Comparison of ENCODE assay signal across 20 mouse cellular contexts in the genomic region with DNA sequence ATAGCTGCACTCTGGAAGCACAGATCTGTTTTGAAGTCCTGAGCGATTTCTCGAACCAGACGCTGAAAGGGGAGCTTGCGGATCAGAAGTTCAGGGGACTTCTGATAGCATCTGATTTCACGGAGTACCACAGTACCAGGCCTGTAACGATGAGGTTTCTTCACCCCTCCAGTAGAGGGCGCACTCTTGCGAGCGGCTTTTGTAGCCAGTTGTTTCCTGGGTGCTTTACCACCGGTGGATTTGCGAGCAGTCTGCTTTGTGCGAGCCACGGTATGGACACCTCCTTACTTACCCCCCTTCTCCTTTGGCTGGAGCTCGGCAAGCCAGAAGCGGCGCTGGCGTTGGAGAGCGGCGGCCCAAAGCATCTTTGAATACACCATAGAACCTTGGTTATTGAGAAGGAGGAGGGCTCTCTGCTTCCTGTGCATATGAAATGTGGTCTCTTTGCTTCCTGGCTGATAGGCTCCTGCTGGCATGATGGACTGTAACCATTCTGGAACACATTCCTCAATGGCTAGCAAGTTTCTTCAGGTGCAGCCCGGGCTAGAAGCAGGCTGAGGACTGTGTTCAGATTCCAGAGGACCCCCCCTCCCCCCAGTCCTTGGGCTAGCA. TPM values are rescaled to one million over a fixed set of nuclear protein-coding genes. Genes with fewer than 3 reads are reported as not detected.
DNase-seq lines count a peak whose midpoint lies in the region; ATAC-seq and TF ChIP-seq lines count a peak whose summit lies in the region.
"Had no signal": no experiment of that assay in that cellular context is flagged by ENCODE, and none has a peak within 500 bp of the region (broad histone marks: within the 10 kb centered on the region; RNA-seq: fewer than 3 reads in every experiment).

No protein-coding gene starts in this region.

- H3K36me3 ChIP-seq in hindbrain, postnatal 0 days (ENCODE audit: insufficient read depth, low read length): no peaks in the 10 kb centered on the region
- H3K36me3 ChIP-seq in hindbrain, embryonic 12.5 days: no peaks in the 10 kb centered on the region
- no peaks in the 10 kb centered on the region for H3K36me3 ChIP-seq in testis, adult 2 months (ENCODE audit: control insufficient read depth, insufficient read depth, low read length)
- H3K36me3 ChIP-seq: embryonic facial prominence, embryonic 10.5 days; kidney, embryonic 15.5 days; neural tube, embryonic 12.5 days had no signal

- H3K27me3 ChIP-seq in hindbrain, postnatal 0 days (ENCODE audit: insufficient read depth, low read length): no peaks in the 10 kb centered on the region
- H3K27me3 ChIP-seq in hindbrain, embryonic 12.5 days: no peaks in the 10 kb centered on the region
- H3K27me3 ChIP-seq in testis, adult 2 months (ENCODE audit: control insufficient read depth, insufficient read depth, low read length): no peaks in the 10 kb centered on the region
- H3K27me3 ChIP-seq: kidney, embryonic 15.5 days; neural tube, embryonic 12.5 days had no signal

- TF ChIP-seq POLR2A in testis, adult 2 months (IDR thresholded peaks at IDR 0.05; ENCODE audit: control insufficient read depth, low read depth, low read length): no peak

- no peak overlapping the region for H3K9ac ChIP-seq in hindbrain, postnatal 0 days (replicated peaks; ENCODE audit: low read length)
- H3K9ac ChIP-seq in hindbrain, embryonic 12.5 days: no peak overlapping the region
- H3K9ac ChIP-seq: kidney, embryonic 15.5 days; neural tube, embryonic 12.5 days had no signal

- ATAC-seq in hindbrain, postnatal 0 days: no peak
- no peak for ATAC-seq in hindbrain, embryonic 12.5 days (ENCODE audit: low FRiP score)
- ATAC-seq in hematopoietic stem cell, adult 5-6 weeks (replicated peaks in 1 of 2; ENCODE audit: insufficient read depth in 1 of 2, low FRiP score in 2 of 2, low TSS enrichment in 1 of 2, low read depth in 1 of 2, poor library complexity in 2 of 2, severe bottlenecking in 2 of 2): peak; percentile 48 to 57; a peak in 2 of 4 replicates

- WGBS in hindbrain, postnatal 0 days: 89% methylated on average over 20 of the region's 20 CpGs
- WGBS in hindbrain, embryonic 12.5 days: 88% methylated on average over 20 of the region's 20 CpGs

- DNase-seq in hindbrain, postnatal 0 days (ENCODE audit: low spot score): no peak
- DNase-seq in testis, postnatal 10 days (ENCODE audit: low spot score): no peak
- DNase-seq in spleen, adult 18-20 months: no peak
- DNase-seq in adrenal gland, postnatal 25 days: no peak
- DNase-seq in cerebellum, adult 11-12 months: no peak
- DNase-seq: adrenal gland, postnatal 10 days; B cell, adult 2 months; cerebellum, postnatal 25 days; gastrocnemius, postnatal 25 days; heart, postnatal 36 days; lung, adult 18-20 months; right cerebral cortex, postnatal 25 days; thymus, postnatal 25 days had no signal

- H3K4me3 ChIP-seq in hindbrain, postnatal 0 days (ENCODE audit: low read length): no peak overlapping the region
- H3K4me3 ChIP-seq in hindbrain, embryonic 12.5 days: no peak overlapping the region
- H3K4me3 ChIP-seq in testis, adult 2 months (ENCODE audit: control insufficient read depth, low read depth, low read length): no peak overlapping the region
- H3K4me3 ChIP-seq: embryonic facial prominence, embryonic 10.5 days; kidney, embryonic 15.5 days; neural tube, embryonic 12.5 days had no signal

- H3K9me3 ChIP-seq in hindbrain, postnatal 0 days (ENCODE audit: low read length): no peaks in the 10 kb centered on the region
- H3K9me3 ChIP-seq in hindbrain, embryonic 12.5 days (replicated peaks): no peaks in the 10 kb centered on the region
- H3K9me3 ChIP-seq: embryonic facial prominence, embryonic 10.5 days; kidney, embryonic 15.5 days; neural tube, embryonic 12.5 days had no signal

- no peak overlapping the region for H3K4me2 ChIP-seq in hindbrain, postnatal 0 days (ENCODE audit: low read depth, low read length)
- no peak overlapping the region for H3K4me2 ChIP-seq in hindbrain, embryonic 12.5 days (replicated peaks)
- H3K4me2 ChIP-seq: heart, embryonic 11.5 days; kidney, embryonic 15.5 days; neural tube, embryonic 12.5 days had no signal

- peak; percentile 14; the same call in 1 of the 2 replicates for TF ChIP-seq CTCF in hindbrain, postnatal 0 days (IDR thresholded peaks at IDR 0.05; ENCODE audit: low read depth)
- TF ChIP-seq CTCF in testis, adult 2 months (IDR thresholded peaks at IDR 0.05; ENCODE audit: control insufficient read depth, insufficient read depth, insufficient replicate concordance, low read depth, low read length): peak; percentile 54; the same call in 1 of the 2 replicates

- peaks cover 2% of the 10 kb centered on the region; the same call in 1 of the 2 replicates for H3K4me1 ChIP-seq in hindbrain, postnatal 0 days (ENCODE audit: insufficient read depth, low read length)
- H3K4me1 ChIP-seq in hindbrain, embryonic 12.5 days: peaks cover 8% of the 10 kb centered on the region
- H3K4me1 ChIP-seq in testis, adult 2 months (ENCODE audit: control insufficient read depth, insufficient read depth, low read length): peaks cover 10% of the 10 kb centered on the region

- H3K27ac ChIP-seq in hindbrain, postnatal 0 days: no peak overlapping the region
- H3K27ac ChIP-seq in hindbrain, embryonic 12.5 days: no peak overlapping the region
- no peak overlapping the region for H3K27ac ChIP-seq in testis, adult 2 months (ENCODE audit: control insufficient read depth, insufficient read depth, low read depth, low read length)
- H3K27ac ChIP-seq: embryonic facial prominence, embryonic 10.5 days; kidney, embryonic 15.5 days; neural tube, embryonic 12.5 days had no signal

RNA-seq across cellular contexts. Expression of a gene that starts 4.2 kb away (rescaled TPM):
- total RNA-seq in hindbrain, postnatal 0 days (2014; rRNA removed): 10.5 and 12.5 TPM in 2 replicates
- polyA plus RNA-seq in hindbrain, postnatal 0 days (2015; fragmentation: Nextera tagmentation; extraction: Ambion mirVana): 4.5 and 5.5 TPM in 2 replicates
- polyA plus RNA-seq in hindbrain, embryonic 12.5 days (2016; fragmentation: Nextera tagmentation; extraction: Ambion mirVana): 35.6 and 37.3 TPM in 2 replicates
- polyA plus RNA-seq in testis, adult 2 months (2012; rRNA removed): 7.2 TPM in 2 replicates
- 7.1 and 8.6 TPM in 2 replicates for total RNA-seq in hematopoietic stem cell, adult 5-6 weeks (2017)
- total RNA-seq in adrenal gland, postnatal 25 days (2021): 11.2 and 14.1 TPM in 2 replicates

RNA-seq across cellular contexts. Expression of a gene that starts 8.0 kb away (rescaled TPM):
- 0.68 and 2.5 TPM in 2 replicates for total RNA-seq in hindbrain, postnatal 0 days (2014; rRNA removed)
- 2.5 and 2.9 TPM in 2 replicates for polyA plus RNA-seq in hindbrain, postnatal 0 days (2015; fragmentation: Nextera tagmentation; extraction: Ambion mirVana)
- polyA plus RNA-seq in hindbrain, embryonic 12.5 days (2016; fragmentation: Nextera tagmentation; extraction: Ambion mirVana): 1.1 and 2.0 TPM in 2 replicates
- polyA plus RNA-seq in testis, adult 2 months (2012; rRNA removed): 0.53 and 0.93 TPM in 2 replicates
- total RNA-seq in hematopoietic stem cell, adult 5-6 weeks (2017): 20.8 and 62.5 TPM in 2 replicates
- not detected in 2 replicates for total RNA-seq in adrenal gland, postnatal 25 days (2021)

RNA-seq across cellular contexts. Expression of a gene that starts 38.4 kb away (rescaled TPM):
- 790 and 802 TPM in 2 replicates for total RNA-seq in hindbrain, postnatal 0 days (2014; rRNA removed)
- polyA plus RNA-seq in hindbrain, postnatal 0 days (2015; fragmentation: Nextera tagmentation; extraction: Ambion mirVana): 1,119 and 1,169 TPM in 2 replicates
- polyA plus RNA-seq in hindbrain, embryonic 12.5 days (2016; fragmentation: Nextera tagmentation; extraction: Ambion mirVana): 1,424 and 1,629 TPM in 2 replicates
- polyA plus RNA-seq in testis, adult 2 months (2012; rRNA removed): 597 and 654 TPM in 2 replicates
- 6,333 and 6,615 TPM in 2 replicates for total RNA-seq in hematopoietic stem cell, adult 5-6 weeks (2017)
- 1,141 and 1,199 TPM in 2 replicates for total RNA-seq in adrenal gland, postnatal 25 days (2021)

Comparison
In these comparisons a context has a peak if more than half of its experiments do, and no peak if none do; other contexts are left out.
1. ATAC-seq: peak in hematopoietic stem cell, adult 5-6 weeks (2 of 2); none in hindbrain, postnatal 0 days (single experiment) and hindbrain, embryonic 12.5 days (single experiment).